Mouse (Mus musculus): ENCODE measurements around the gene Cnpy1. TPM values are rescaled to one million over a fixed set of nuclear protein-coding genes. Genes with fewer than 3 reads are reported as not detected.

Cnpy1 gene
- 34.3 and 34.5 TPM in 2 replicates for polyA plus RNA-seq (2015; fragmentation: Nextera tagmentation; extraction: Ambion mirVana)

- H3K4me2 ChIP-seq (ENCODE audit: low read length) = no peak within 1 kb of the TSS
- no peak for ATAC-seq
- H3K27me3 ChIP-seq (ENCODE audit: control insufficient read depth, insufficient read depth, low read depth, low read length) = no peaks in the 10 kb centered on the region
- WGBS = 52% methylated on average over 11 of the region's 11 CpGs
- H3K4me3 ChIP-seq (ENCODE audit: low read depth, low read length) = no peak within 1 kb of the TSS
- no peaks in the 10 kb centered on the region for H3K36me3 ChIP-seq (ENCODE audit: control insufficient read depth, insufficient read depth, low read length)
- H3K9ac ChIP-seq (ENCODE audit: low read depth, low read length) = no peak within 1 kb of the TSS
- no peak within 1 kb of the TSS for H3K27ac ChIP-seq (ENCODE audit: low read length)
- no peaks in the 10 kb centered on the region for H3K9me3 ChIP-seq (replicated peaks; ENCODE audit: control insufficient read depth, low read length, poor library complexity, severe bottlenecking)
- H3K4me1 ChIP-seq (ENCODE audit: control insufficient read depth, insufficient read depth, low read length) = no peaks in the 10 kb centered on the region
These were observed at the start of gene Cnpy1 for GRCm38 (mm10) chr5:28245574-28245973. Cnpy1 (minus strand) TSS chr5:28245806.

- Histone ChIP-seq H3K4me3 (ENCODE audit: low read depth, low read length) (no peak overlapping the region), H3K27me3 (ENCODE audit: control insufficient read depth, insufficient read depth, low read depth, low read length) (no peaks in the 10 kb centered on the region), H3K36me3 (ENCODE audit: control insufficient read depth, insufficient read depth, low read length) (no peaks in the 10 kb centered on the region), H3K9me3 (replicated peaks; ENCODE audit: control insufficient read depth, low read length, poor library complexity, severe bottlenecking) (no peaks in the 10 kb centered on the region), H3K4me1 (ENCODE audit: control insufficient read depth, insufficient read depth, low read length) (no peaks in the 10 kb centered on the region), H3K27ac (ENCODE audit: low read length) (no peak overlapping the region), H3K9ac (ENCODE audit: low read depth, low read length) (no peak overlapping the region), H3K4me2 (ENCODE audit: low read length) (no peak overlapping the region)
- ATAC-seq = 0 out of 2 replicates have a peak, but pooled peaks have one; percentile 28
- 7% methylated on average over 6 of the region's 6 CpGs for WGBS
These were observed 48.4 kb upstream of the Cnpy1 start for GRCm38 (mm10) chr5:28293990-28294389.

GRCm38 (mm10) chr5:28292281-28292680 lies 46.7 kb upstream of the Cnpy1 start:
- 42% methylated on average over 3 of the region's 3 CpGs for WGBS
- no peaks in the 10 kb centered on the region for H3K9me3 ChIP-seq (replicated peaks; ENCODE audit: control insufficient read depth, low read length, poor library complexity, severe bottlenecking)
- H3K4me3 ChIP-seq (ENCODE audit: low read depth, low read length) = no peak overlapping the region
- no peaks in the 10 kb centered on the region for H3K4me1 ChIP-seq (ENCODE audit: control insufficient read depth, insufficient read depth, low read length)
- no peak for ATAC-seq
- no peak overlapping the region for H3K9ac ChIP-seq (ENCODE audit: low read depth, low read length)
- no peak overlapping the region for H3K4me2 ChIP-seq (ENCODE audit: low read length)
- no peak overlapping the region for H3K27ac ChIP-seq (ENCODE audit: low read length)
- no peaks in the 10 kb centered on the region for H3K36me3 ChIP-seq (ENCODE audit: control insufficient read depth, insufficient read depth, low read length)
- no peaks in the 10 kb centered on the region for H3K27me3 ChIP-seq (ENCODE audit: control insufficient read depth, insufficient read depth, low read depth, low read length)

- ATAC-seq = no peak
- H3K36me3 ChIP-seq (ENCODE audit: control insufficient read depth, insufficient read depth, low read length) = no peaks in the 10 kb centered on the region
- H3K9ac ChIP-seq (ENCODE audit: low read depth, low read length) = no peak overlapping the region
- no peaks in the 10 kb centered on the region for H3K9me3 ChIP-seq (replicated peaks; ENCODE audit: control insufficient read depth, low read length, poor library complexity, severe bottlenecking)
- H3K4me3 ChIP-seq (ENCODE audit: low read depth, low read length) = no peak overlapping the region
- H3K27ac ChIP-seq (ENCODE audit: low read length) = no peak overlapping the region
- no peak overlapping the region for H3K4me2 ChIP-seq (ENCODE audit: low read length)
- 87% methylated on average over 5 of the region's 5 CpGs for WGBS
- H3K27me3 ChIP-seq (ENCODE audit: control insufficient read depth, insufficient read depth, low read depth, low read length) = no peaks in the 10 kb centered on the region
- H3K4me1 ChIP-seq (ENCODE audit: control insufficient read depth, insufficient read depth, low read length) = no peaks in the 10 kb centered on the region
These were observed 45.7 kb upstream of the Cnpy1 start for GRCm38 (mm10) chr5:28291118-28291850.

DNA sequence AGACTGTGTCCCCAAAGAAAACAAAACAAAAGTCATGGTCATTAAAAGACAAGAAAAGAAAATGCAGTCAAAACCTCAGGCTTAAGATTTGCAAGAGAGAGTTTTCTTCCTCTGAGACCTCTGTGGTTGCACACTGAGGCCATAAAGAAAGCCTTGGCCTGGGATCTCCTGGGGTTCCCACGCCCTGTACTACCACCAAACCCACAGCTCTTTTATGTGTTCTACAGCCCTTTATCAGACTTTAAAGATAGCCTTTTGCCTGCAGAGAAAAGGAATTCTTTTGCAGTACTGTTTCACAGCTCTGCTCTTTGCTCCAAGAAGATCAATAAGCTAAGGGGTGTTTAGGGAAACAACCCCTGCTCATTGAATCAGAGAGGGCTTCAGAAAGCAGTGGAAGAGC lies 45.0 kb upstream of the Cnpy1 start:
- no peak overlapping the region for H3K4me3 ChIP-seq (ENCODE audit: low read depth, low read length)
- no peak overlapping the region for H3K9ac ChIP-seq (ENCODE audit: low read depth, low read length)
- ATAC-seq = no peak
- H3K4me2 ChIP-seq (ENCODE audit: low read length) = no peak overlapping the region
- H3K4me1 ChIP-seq (ENCODE audit: control insufficient read depth, insufficient read depth, low read length) = no peaks in the 10 kb centered on the region
- H3K9me3 ChIP-seq (replicated peaks; ENCODE audit: control insufficient read depth, low read length, poor library complexity, severe bottlenecking) = no peaks in the 10 kb centered on the region
- 44% methylated on average over 1 of the region's 1 CpGs for WGBS
- no peaks in the 10 kb centered on the region for H3K36me3 ChIP-seq (ENCODE audit: control insufficient read depth, insufficient read depth, low read length)
- no peaks in the 10 kb centered on the region for H3K27me3 ChIP-seq (ENCODE audit: control insufficient read depth, insufficient read depth, low read depth, low read length)
- H3K27ac ChIP-seq (ENCODE audit: low read length) = no peak overlapping the region

GRCm38 (mm10) chr5:28289111-28289510 lies 43.5 kb upstream of the Cnpy1 start:
- 32% methylated on average over 3 of the region's 3 CpGs for WGBS
- Histone ChIP-seq H3K36me3 (ENCODE audit: control insufficient read depth, insufficient read depth, low read length) (no peaks in the 10 kb centered on the region), H3K4me1 (ENCODE audit: control insufficient read depth, insufficient read depth, low read length) (no peaks in the 10 kb centered on the region), H3K9me3 (replicated peaks; ENCODE audit: control insufficient read depth, low read length, poor library complexity, severe bottlenecking) (no peaks in the 10 kb centered on the region), H3K27ac (ENCODE audit: low read length) (no peak overlapping the region), H3K27me3 (ENCODE audit: control insufficient read depth, insufficient read depth, low read depth, low read length) (no peaks in the 10 kb centered on the region), H3K4me3 (ENCODE audit: low read depth, low read length) (no peak overlapping the region), H3K9ac (ENCODE audit: low read depth, low read length) (no peak overlapping the region), H3K4me2 (ENCODE audit: low read length) (no peak overlapping the region)
- ATAC-seq = no peak

- Histone ChIP-seq H3K27ac (ENCODE audit: low read length) (no peak overlapping the region), H3K4me1 (ENCODE audit: control insufficient read depth, insufficient read depth, low read length) (no peaks in the 10 kb centered on the region), H3K4me2 (ENCODE audit: low read length) (no peak overlapping the region), H3K4me3 (ENCODE audit: low read depth, low read length) (no peak overlapping the region), H3K27me3 (ENCODE audit: control insufficient read depth, insufficient read depth, low read depth, low read length) (no peaks in the 10 kb centered on the region), H3K9me3 (replicated peaks; ENCODE audit: control insufficient read depth, low read length, poor library complexity, severe bottlenecking) (no peaks in the 10 kb centered on the region), H3K9ac (ENCODE audit: low read depth, low read length) (no peak overlapping the region), H3K36me3 (ENCODE audit: control insufficient read depth, insufficient read depth, low read length) (no peaks in the 10 kb centered on the region)
- no peak for ATAC-seq
- WGBS = 65% methylated on average over 2 of the region's 2 CpGs
These were observed 31.7 kb upstream of the Cnpy1 start for GRCm38 (mm10) chr5:28277279-28277678.

DNA sequence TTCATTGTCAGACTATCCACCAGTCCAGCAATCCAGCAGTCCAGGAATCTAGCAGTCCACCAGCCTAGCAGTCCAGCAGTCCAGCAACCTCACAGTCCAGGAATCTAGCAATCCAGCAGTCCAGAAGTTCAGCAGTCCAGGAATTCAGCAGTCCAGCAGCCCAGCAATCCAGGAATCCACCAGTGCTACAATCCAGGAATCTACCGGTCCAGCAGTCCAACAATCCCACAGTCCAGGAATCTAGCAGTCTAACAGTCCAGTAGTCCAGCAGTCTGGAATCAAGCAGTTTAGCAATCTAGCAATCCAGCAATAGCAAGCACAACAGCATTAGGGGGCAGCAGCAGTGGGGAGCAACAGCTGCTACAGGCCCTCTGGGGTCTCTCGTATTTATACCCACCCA lies 27.2 kb upstream of the Cnpy1 start:
- Histone ChIP-seq H3K4me1 (ENCODE audit: control insufficient read depth, insufficient read depth, low read length) (no peaks in the 10 kb centered on the region), H3K9me3 (replicated peaks; ENCODE audit: control insufficient read depth, low read length, poor library complexity, severe bottlenecking) (no peaks in the 10 kb centered on the region), H3K4me2 (ENCODE audit: low read length) (no peak overlapping the region), H3K36me3 (ENCODE audit: control insufficient read depth, insufficient read depth, low read length) (no peaks in the 10 kb centered on the region), H3K4me3 (ENCODE audit: low read depth, low read length) (no peak overlapping the region), H3K27me3 (ENCODE audit: control insufficient read depth, insufficient read depth, low read depth, low read length) (no peaks in the 10 kb centered on the region), H3K27ac (ENCODE audit: low read length) (no peak overlapping the region), H3K9ac (ENCODE audit: low read depth, low read length) (no peak overlapping the region)
- WGBS = 86% methylated on average over 2 of the region's 2 CpGs
- no peak for ATAC-seq

GRCm38 (mm10) chr5:28269469-28269991 lies 23.9 kb upstream of the Cnpy1 start:
- no peak for ATAC-seq
- 67% methylated on average over 6 of the region's 6 CpGs for WGBS

More at GRCm38 (mm10) chr5:28269469-28269991, 23.9 kb upstream of the Cnpy1 start:
- H3K4me3 ChIP-seq (ENCODE audit: low read depth, low read length) = no peak overlapping the region
- H3K27ac ChIP-seq (ENCODE audit: low read length) = no peak overlapping the region
- H3K27me3 ChIP-seq (ENCODE audit: control insufficient read depth, insufficient read depth, low read depth, low read length) = no peaks in the 10 kb centered on the region
- H3K4me1 ChIP-seq (ENCODE audit: control insufficient read depth, insufficient read depth, low read length) = no peaks in the 10 kb centered on the region
- H3K4me2 ChIP-seq (ENCODE audit: low read length) = no peak overlapping the region
- H3K36me3 ChIP-seq (ENCODE audit: control insufficient read depth, insufficient read depth, low read length) = no peaks in the 10 kb centered on the region
- no peaks in the 10 kb centered on the region for H3K9me3 ChIP-seq (replicated peaks; ENCODE audit: control insufficient read depth, low read length, poor library complexity, severe bottlenecking)
- H3K9ac ChIP-seq (ENCODE audit: low read depth, low read length) = no peak overlapping the region

All from midbrain, embryonic 16.5 days (tissue).